Mouse (Mus musculus) yolk sac, embryonic 10.5 days (tissue): ENCODE measurements around the gene Tmem246.
"Not testable (repeated sequence)": the region's sequence is repeated elsewhere in the genome, so short reads cannot be mapped to it uniquely, and the experiment has no call there.

ENCODE experiments used
- DNase-seq: peaks from one replicate; pipeline ENCODE4 v3.0.0-alpha.2; 2017; ENCODE audit warnings: low spot score

Tmem246 gene

DNA sequence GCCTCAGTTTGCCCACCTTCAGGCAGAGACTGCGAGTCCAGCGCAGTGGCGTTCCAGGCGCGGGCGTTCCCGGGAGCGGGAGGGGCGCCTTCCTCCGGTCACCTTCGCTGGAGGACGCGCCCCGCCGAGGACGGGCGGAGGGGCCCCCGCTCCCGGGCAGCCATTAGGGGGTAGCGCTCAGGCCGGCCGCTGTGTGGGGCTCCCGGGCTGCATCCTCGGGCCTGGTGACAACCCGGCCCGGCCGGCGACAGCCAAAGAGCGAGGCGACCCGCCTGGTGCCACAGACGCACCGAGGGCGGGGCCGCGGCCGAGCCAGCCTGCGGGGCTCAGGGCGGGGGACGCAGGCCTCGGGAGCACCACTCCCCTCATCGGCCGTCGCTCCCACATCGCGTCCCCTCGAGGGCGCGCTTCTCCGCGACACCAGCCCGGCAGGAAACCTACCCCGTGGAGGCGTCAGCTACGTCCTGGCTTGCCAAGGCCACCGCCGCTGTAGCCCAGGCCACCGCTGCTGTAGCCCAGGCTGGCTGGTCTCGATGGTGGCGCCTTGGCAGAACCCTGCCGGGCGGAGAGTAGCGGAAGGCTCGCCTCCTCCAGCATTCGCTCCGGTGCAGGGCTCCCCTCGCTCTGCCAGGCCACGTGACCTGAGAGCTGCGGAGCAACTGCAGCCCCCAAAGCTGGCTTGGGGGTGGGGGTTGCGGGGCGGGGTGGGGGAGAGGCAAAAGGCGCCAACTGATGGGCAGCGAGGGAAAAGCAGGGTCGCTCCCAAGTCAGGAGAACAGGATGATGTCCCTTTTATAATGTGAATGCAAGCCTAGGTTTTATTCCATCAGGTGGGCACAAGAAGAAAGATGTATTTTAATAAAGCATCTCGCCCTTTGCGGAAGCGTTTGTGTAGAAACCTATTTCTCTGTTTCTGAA, at the start of gene Tmem246:
Gene Tmem246 (minus strand): TSS at position 694 of the 918 bp plus-strand sequence.
- peak; percentile 67 for DNase-seq

DNA sequence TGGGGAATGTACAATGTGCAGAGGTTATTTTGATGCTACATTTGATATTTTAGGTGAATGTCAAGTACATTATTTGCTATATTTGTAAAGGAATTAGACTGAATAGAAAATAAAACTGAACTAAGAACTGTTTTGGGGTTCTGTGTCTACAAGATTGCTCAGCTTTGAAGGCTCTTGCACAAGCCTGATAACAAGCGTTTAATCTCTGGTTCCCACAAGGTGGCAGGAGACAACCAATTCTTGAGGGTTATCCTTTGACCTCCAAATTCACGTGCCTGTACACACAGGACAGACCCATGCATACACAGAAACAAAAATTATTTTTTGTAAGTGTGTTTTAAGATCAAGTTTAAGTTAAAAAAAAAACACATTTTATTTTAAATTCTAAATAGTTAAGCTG, 42.2 kb upstream of the Tmem246 start:
- no peak for DNase-seq

DNA sequence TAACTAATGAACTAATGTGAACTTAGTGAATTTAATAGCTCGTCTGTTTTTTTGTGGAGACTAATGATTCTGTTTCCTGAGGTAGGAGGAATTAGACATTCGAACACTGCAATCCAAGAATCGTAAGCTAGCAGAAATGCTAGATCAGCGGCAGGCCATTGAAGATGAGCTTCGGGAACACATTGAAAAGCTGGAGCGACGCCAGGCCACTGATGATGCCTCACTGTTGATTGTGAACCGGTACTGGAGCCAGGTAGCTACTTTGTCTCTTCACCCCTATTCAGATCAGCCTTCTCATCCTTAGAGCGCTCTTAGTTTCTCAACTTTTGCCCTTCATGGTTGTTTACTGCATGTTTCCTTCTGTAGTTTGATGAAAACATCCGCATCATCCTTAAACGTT, 40.1 kb upstream of the Tmem246 start:
- DNase-seq: no peak

DNA sequence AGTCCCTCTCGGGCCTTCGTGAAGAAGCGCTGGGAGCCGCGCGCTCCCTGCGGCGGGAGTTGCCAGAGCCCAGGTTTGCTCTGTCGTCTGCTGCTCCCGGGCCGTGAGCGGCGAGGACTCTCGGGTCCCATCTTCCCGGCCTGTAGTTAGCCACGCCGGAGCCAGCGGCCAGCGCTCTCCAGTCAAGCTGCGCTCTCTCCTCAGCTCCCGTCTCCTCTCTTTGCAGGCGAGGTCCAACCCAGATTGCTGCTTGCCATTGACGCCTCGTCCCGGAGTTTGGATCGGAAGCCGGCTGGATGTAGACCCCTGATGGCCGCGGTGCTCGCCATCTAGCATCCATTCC, 34.4 kb upstream of the Tmem246 start:
- DNase-seq: no peak

DNA sequence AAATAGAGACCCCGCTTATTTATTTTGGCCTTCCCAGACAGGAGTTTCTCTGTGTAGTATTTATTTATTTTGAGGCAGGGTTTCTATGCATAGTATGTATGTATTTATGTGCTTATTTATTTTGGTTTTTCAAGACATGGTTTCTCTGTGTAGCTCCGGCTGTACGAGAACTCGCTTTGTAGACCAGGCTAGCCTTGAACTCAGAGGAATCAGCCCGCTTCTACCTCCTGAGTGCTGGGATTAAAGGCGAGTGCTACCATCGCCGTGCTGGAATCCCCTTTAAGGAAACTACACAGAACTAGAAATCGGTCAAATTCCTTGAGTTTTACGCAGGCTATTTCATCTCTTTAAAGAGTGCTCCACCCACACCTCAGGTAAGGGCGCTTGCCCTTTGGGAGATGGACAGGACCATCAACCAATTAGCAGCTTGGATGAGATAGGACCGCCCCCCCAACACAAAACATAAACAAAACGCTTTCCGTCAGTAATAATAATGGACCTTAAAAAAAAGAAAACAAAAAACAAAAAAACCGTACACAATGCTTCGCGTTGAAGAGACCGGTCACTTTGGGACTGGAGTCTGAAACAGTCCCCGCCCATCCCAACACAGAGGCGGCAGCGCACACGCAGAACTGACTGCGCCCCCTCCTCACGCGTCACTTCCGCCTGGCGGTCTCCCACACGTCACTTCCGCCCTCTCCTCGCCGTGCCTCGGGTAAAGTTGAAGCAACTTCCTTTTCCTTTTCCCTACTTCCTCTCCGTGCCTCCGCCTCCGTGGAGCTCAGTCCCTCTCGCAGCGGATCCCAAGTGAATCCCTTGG, 33.9 kb upstream of the Tmem246 start, which contains the start of gene Rnf20:
Gene Rnf20 (plus strand): TSS at position 688 of the 820 bp plus-strand sequence.
- peak; percentile 96 for DNase-seq

DNA sequence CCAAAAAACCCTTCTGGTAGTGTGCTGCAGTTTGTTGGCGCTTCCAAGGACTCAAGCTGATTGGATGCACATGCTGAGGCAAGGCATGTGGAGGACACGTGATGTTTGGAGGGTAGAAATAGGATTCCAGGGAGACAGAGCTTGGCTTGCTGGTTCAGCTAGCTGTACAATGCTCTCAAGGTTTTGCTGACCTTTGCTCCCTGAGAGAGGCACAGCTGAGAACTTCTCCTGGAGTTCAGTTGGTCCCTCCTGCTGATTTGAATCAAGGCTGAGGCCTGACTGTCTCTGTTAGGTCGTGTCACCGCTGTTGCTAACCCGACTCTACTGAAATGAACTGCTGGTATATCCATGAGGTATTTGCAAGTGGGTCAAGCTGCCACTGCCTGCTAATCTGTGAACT, 31.3 kb upstream of the Tmem246 start:
- peak; percentile 56 for DNase-seq

DNA sequence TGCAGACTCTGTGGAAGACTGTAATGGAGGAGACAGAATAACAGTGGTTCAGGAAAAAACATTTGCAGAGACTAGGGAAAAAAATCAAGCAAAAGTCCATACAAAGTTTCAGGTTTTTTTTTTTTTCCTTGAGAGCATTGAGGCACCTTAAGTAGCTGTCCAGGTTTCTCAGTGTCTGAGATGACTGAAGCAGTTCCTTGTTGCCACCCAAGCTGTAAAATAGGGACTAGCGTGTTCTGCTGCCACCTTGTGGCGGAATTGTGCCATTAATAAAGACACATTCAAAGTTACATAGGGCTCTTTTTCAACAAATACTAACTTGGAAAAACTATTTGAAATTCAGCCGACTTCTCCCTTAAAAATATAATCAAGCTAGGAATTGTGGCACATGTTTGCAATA, 29.3 kb upstream of the Tmem246 start:
- peak; percentile 54 for DNase-seq

DNA sequence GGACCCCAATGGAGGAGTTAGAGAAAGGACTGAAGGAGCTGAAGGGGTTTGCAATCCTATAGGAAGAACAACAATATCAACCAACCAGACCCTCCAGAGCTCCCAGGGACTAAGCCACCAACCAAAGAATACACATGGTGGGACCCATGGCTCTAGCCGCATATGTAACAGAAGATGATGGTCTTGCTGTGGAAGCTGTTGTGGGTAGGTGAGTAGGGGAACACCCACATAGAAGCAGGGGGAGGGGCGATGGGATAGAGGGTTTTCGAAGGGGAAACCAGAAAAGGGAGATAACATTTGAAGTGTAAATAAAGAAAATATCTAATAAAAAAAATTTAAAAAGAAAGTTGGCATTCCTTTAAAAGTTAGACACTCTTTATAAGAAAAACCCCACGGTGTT, 27.3 kb upstream of the Tmem246 start:
- DNase-seq: not testable (repeated sequence)

DNA sequence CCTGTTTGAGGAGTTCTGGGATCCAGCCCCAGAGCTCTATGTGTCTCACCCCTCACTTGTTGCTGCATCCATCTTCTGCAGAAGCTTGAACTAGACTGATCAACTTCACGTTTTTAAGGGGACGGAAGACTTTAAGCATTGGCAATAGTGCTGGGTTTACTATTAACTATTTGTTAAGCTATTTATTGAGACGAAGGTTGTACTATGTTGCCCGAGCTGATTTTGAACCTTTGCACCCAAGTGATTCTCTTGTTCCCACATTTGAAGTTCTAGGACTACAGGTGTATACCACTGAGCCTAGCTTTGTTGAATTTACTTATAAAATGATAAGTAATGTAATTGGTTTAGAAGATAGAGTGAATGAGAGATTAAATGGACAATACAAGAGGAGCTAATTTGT, 26.2 kb upstream of the Tmem246 start:
- no peak for DNase-seq

DNA sequence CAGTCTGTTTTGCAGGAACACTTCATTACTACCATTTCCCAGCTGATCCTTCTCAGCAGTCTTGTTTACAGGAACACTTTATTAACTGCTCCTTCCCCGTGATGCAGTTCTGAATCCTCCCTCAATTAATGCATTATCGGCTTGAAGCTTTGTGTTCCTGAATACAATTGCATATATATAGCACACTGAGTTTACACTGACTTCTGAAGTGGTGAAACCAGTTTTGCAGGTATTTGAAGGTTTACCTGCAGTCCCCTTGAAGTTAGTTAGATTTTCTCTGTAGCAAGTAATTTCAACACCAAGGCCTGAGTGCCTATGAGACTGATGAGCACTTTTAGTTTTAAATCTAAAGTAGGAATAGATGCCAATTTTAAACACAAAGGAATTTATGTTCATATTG, 24.6 kb upstream of the Tmem246 start:
- DNase-seq: no peak

DNA sequence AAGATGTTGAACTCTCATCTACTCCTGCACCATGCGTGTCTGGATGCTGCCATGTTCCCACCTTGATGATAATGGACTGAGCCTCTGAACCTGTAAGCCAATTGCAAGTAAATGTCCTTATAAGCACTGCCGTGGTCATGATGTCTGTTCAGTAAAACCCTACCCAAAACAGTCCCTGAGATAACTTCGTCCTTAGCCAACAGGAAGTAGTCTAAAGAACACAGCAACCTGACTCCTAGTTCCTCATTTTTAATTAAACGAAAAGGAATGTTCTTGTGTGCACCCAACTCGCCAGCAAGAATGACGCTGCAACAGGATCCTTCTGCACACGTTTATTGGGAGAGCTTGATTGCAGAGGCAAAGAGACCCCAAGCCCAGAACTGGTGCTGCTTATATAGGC, 22.2 kb upstream of the Tmem246 start:
- not testable (repeated sequence) for DNase-seq

DNA sequence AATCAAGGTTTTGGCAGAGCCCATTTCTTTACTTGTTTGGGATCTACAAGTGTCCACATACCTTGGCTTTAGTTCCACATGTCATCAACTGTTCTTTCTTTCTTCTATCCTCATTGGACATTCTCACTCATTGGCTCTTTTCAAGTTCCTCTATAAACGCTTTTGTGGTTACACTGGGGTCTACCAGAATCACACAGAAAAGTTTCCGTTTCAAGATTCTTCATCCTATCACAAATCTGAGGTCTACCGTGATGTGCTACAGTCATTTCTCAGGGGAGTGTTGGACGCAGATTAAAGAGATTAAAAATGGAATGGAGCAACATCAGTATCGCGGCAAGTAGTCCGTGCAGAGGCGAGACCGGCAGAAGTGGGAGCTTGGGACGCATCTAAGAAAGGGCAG, 19.2 kb upstream of the Tmem246 start:
- DNase-seq: no peak

DNA sequence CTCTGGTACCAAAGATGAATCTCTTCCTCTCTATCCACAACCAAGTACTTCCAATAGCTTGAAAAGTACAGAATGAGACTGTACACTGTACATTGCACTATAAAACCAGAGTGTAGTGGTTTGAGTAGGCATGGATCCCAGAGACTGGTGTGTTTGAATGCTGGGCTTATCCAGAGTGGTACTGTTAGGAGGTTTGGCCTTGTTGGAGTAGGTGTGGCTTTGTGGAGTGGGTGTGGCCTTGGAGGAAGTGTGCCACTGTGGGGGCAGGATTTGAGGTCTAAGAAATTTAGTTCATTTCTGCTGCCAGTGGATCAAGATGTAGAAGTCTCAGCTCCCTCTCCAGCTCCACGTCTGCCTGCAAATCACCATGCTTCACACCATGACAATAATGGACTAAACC, 7.8 kb upstream of the Tmem246 start:
- no peak for DNase-seq

DNA sequence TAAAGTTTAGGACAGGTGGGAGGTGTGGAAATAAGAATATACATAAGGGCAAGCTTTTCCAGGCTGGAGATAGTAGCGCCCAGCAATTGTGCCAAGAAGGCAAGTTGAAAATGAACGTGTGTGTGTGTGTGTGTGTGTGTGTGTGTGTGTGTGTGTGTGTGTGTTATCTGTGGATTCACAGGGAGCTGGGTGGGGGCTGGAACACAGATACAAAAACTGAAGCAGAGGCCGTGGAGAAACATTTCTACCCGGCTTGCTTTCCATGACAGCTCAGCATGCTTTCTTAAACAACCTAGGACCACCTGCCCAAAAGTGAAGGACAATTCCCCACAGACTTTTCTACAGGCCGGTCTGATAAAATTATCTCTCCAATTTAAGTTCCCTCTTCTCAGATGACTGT, 6.9 kb upstream of the Tmem246 start:
- DNase-seq: no peak

DNA sequence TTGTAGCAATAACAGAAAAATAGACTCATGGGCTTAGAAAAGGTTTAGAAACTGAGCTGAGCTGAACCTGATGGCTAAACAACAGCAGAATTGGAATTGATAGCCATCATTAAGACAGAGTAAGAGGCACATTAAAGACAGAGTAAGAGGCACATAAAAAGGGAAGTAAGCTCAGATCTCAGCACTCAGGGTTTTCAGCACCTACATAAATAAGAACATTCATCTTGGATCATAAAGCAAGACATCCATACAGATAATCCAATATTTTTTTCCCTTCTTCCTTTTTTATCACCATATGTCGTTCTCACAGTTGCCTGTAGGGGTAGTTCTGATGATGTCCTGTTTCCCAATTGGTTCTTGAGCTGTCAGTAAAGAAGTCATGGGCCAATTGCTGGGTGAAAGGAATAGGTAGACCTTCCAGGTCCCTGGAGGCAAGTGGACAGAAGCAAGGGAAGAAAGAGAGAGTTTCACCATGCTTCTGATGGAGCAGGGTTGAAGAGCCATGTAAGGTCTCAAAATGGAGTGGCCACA, 6.4 kb upstream of the Tmem246 start:
- no peak for DNase-seq

DNA sequence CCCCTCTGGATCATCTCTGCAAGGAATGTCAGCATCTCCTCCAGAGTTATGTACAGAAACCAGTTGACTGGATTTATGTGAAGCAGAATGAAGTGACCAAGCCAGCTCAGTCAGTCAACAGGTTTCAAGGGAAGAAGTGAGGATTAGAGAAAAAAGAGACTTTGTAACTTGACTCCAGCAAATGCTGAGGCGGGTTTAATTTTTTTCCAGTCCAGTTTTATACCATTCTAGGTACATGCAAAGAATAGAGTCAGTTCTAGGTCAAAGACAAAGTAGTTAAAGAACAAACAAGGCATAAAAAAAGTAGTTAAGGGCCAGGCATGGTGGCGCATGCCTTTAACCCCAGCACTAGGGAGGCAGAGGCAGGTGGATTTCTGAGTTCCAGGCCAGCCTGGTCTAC, 5.5 kb upstream of the Tmem246 start:
- DNase-seq: no peak

DNA sequence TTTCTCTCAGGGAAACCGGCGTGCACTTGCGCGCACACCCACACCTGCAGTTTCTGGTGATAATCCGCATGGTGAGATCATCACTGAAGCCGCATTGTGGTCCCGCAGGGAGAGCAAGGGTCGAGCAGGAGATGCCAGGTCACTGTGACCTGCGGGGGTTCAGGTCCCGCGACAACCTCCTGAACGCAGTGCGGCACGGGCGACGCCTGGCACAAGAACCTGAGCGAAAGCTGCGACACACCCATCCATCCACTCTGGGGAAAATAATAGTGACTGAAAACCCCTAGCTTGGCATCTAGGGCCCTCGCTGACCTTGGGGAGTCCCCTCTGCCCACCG, 862 bp downstream of the Tmem246 start:
- no peak for DNase-seq

DNA sequence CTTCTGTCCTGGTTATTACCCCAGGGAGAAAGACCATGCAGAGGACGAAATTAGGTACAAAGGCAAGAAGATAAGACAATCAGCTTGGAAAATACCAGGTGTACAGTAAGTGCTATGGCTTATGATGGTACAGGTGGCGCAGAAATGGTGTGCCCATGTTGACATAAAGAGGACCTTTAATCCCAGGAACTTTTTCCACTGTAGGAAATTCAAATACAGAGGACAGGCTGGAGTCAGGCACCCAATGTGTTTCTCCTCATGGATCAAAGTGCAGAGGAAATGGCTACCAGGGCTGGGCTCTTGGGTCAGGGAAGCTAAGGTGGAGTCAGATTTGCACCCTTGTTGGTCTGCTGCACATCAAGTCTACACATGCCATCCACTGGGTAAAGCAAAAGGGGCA, 7.5 kb downstream of the Tmem246 start:
- no peak for DNase-seq

DNA sequence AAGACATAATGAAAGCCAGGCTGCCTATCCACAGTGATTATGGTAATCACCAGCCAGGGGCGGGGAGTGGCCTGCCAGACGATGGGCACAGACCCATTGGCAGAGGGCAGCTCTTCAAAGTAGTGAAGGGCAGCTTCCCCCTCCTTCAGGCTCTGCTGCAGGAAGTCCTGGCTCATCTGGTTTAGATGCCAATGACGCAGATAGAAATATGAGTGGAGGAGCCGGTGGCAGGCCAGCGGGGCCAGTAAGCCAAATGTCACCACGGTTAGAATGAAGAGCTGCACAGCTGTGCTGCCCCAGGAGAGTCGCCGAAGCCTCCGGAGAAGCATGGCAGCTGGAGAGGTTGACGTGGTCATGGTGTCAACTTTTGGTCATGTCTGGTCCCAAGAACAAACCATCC, 10.9 kb downstream of the Tmem246 start:
- DNase-seq: no peak

DNA sequence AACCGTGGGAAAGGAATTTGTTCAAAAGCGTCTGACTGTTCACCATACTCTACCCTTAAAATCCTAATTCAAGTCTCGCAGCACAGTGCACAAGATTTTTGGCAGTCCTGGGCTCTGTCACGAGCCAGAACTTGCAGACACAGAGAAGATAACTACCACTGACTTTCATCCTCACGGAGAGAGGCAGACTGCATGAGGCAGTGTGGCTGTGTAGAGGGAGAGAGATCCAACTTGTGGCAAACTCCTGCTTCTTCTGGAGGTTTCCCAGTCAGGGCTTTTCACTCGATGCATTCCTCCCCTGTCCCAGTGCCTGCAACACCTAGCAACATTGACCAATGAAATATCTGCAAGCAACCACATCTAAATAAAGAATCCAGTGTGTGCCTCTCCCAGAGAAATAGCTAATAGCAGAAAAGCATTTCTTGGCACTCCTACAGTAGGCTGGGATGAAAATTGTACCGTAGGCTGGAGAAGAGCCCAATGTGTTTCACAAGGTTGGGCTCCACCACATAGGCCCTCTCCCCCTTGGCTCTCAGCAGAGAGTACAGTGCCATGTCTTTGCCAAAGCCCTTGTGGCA, 12.1 kb downstream of the Tmem246 start:
- no peak for DNase-seq

DNA sequence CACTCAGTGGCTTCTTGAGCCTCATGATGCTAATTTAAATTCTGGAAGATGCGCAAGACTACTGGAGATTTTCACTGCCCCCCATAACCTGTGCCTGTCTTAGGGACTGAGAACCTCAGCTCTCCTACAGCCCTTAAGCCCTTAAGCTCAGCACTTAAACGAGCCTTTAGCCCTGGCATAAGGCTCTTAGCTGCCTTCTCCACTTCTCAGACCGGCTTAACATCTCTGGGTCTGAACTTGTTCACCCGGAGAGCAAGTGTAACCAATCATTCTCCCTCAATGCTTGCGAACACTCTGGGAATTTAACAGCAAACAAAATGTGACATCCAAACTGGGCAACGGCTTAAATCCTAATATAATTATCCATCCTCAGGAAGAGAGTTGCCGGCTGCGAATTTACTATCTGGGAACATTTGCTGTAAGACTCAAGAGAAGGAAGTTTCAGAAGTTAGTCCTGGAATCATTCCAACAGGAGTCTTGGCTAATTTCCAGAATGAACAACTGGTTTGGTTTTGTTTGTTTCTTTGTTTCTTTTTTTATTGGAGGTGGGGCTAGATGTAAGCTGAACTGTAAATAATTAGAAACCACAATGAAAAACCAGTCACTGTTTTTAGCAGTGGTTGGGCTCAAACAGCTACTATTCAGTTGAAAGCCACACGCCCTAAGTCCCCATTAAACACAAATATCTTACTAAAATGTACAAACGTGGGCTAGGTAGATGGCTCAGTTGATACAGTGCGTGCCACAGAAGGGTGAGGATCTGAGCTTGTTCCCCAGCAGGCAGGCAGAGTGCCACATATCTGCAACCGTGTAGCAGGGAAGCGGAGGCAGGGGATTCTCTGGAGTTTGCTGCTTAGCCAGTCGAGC, 13.5 kb downstream of the Tmem246 start:
- DNase-seq: no peak

DNA sequence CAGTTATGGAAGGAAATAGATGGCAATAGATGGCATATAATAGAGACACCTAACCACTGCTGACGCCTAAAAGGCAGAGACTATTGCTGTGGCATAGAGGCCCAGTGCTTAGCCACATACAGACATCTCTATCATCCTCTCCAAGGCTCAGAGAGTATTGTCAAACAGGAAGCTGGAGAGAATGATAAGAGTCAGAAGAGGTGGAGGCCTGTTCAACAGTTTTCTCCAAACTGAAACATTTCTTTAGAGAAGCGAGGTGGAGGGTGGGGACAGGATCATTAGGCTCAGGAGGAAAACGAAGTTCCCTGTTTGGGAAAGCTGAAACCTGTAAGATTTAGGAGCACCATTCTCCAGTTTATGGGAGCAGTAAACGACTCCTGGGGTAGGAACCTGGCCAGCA, 16.4 kb downstream of the Tmem246 start:
- DNase-seq: no peak
